Mouse (Mus musculus): ENCODE data around the gene Rflnb.

DNA sequence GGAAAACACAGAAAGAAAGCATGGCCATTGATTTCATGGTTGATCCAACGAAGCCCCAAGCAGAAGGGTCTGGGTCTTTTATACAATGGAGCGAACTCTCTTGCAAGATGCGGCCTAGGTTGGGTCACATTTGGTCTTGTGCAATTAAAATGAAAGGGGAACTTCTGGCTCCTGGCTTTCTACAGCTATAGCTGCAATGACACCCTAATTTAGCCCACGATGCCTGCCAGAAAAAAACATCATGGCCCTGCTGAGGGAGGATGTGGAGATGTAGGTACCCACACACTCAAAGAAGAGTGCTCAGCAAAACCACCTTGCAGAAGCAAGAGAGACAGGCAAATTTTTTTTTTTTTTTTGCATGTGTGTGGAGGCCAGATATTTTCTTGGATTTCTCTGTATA is 6.3 kb upstream of the Rflnb start:
- no peak for TF ChIP-seq POLR2AphosphoS2 (IDR thresholded peaks at IDR 0.05; ENCODE audit: insufficient read length, low read depth)
- no peak for TF ChIP-seq POLR2A (IDR thresholded peaks at IDR 0.05; ENCODE audit: insufficient read length, low read depth)
- no peak for TF ChIP-seq TCF12 (IDR thresholded peaks at IDR 0.05; ENCODE audit: insufficient read depth, poor library complexity, severe bottlenecking)
- no peak for TF ChIP-seq USF1 (IDR thresholded peaks at IDR 0.05; ENCODE audit: low read depth)
- TF ChIP-seq E2F4 (IDR thresholded peaks at IDR 0.05; ENCODE audit: insufficient read depth): no peak
- TF ChIP-seq MAX (IDR thresholded peaks at IDR 0.05; ENCODE audit: low read depth): no peak
- no peak for TF ChIP-seq CEBPB (IDR thresholded peaks at IDR 0.05; ENCODE audit: insufficient read depth, poor library complexity, severe bottlenecking)
- TF ChIP-seq MYOG (IDR thresholded peaks at IDR 0.05; ENCODE audit: control insufficient read depth in 1 of 3, insufficient read depth in 1 of 3, insufficient read length in 2 of 3, low read depth in 2 of 3): no peak

All from myocyte (in vitro differentiated cells).